Mouse (Mus musculus) MN1 (cell line): ENCODE measurements around the gene Rcc2.

Experiments
- DNase-seq: peaks from one replicate; pipeline ENCODE4 v3.0.0-alpha.2; 2016; ENCODE audit warnings: low spot score

Rcc2 gene

DNA sequence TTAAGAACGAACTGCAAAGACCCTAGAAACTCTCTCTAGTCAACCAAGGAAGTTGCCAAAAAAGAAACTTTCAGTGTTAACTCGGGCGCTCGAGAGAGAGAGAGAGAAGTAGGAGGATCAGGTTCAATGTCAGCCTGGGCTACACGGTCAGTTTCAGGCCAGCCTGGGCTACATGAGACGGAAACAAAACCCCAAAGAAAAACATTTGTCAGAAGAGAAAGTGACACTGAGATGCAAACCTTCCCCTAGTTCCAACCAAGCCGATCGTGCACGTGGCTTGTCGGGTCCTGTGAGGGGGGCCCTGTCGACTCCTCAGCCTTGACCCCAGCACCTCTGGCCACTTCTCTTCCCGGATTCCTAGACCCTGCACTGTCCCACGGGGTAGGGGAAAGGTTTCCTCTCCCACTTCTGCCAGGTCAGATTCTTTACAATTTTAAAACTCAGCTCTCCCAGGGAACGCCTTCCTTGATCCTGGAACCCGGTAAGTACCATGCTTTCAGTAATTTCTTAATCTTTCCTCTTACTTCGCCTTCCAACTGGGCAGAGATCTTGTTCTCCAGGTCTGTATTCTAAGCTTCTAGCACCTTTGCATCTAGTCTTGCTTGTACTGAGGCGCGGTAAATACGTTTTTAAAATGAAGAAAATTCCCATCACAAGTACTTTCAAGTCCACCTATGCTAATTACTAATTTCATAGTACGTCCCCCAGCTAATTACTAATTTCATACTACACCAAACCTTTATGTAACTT, at the start of gene Rcc2:
Rcc2 (plus strand) TSS at position 273 of the 750 bp plus-strand sequence.
- peak; percentile 33 for DNase-seq

DNA sequence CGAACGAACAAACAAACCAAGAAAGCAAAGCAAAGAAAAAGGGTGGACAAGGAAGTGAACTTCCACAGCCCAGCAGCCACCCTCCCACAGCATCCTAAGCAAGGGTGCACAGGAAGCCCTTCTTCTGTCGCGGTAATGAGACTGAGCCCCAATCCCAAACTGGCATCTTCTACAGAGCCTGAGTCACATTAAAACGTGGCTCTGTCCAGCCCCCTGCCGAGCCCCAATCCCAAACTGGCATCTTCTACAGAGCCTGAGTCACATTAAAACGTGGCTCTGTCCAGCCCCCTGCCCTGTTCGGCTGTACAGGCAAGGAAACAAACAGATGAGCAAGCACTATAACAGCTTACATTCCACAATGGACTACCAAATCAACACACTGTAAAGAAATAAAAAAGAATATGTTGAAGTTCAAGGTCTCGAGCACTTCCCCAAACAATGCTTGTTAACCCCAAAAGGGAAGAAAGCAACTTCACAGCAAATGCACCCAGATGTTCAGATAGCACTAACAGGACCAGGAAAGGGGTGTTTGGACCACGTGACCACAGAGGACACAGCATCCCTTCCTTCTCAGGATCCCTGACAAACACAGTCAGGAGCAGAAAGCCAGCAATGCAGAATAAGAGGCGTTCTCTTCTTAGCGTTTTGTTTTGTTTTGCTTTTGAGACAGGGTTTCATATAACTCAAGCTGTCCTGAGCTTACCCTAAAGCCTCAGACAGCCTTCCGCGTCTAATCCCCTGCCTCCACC, 46.3 kb upstream of the Rcc2 start:
- DNase-seq: no peak

DNA sequence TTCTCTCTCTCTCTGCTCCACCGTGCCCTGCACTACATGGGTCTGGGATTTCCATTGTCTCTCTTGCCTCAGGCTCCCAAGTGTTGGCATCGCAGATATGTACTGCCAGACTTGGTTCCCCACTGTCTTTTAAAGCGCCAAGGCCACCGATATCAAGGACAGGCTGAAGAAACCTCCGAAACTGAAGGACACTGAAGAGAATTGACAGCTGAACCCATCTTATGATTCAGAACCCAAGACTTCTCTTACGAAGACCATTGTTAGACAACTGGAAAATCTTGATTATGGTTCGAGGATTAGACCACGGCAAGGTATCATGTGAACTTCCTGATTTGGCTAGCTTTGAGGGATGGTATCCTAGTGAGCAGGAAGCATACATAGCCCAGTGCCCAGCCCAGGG, 45.5 kb upstream of the Rcc2 start:
- DNase-seq: no peak

GRCm38 (mm10) chr4:140656529-140656928, 43.8 kb upstream of the Rcc2 start:
- no peak for DNase-seq

DNA sequence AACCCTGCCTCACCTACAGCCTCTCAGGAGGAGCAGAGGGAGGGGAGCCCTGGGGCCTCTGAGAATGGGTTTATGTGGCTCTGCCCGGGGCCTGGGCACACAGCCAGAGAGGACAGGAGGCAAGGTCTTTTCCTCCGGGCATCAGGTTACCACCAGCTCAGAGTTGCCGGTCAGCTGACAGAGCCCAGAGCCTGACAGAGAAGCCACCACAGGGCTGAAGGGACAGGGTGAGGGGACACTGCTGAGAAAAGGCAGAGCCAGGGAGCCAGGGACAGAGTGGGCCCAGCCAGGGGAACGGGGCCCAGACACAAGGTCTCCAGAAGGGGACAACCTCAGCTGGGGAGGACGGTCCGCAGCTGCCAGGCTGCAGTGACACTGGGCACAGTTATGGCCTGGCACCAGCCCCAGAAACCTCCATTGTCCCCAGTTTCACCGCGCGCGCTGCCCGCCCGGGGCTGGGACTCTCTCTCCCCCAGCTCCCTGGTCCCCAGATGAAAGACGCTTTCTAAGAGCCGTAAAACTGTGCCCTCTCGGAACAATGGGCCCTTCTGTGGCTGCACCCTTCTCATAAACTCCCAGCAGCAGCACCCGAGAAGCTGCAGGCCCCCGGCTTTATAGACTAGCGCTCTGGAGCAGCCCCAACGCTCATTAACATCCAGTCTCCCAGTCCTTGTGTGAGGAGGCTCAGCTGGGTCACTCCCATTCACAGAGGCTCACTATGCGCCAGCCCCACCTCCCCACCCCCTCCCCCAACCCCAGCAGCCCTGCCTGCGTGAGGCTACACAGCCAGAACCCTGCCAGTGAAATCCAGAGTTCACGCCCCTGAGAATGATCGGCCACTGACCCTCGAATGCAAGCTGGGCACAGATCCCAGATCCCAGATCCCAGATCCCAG, 42.4 kb upstream of the Rcc2 start:
- DNase-seq: peak; percentile 89

GRCm38 (mm10) chr4:140661406-140662022, 38.8 kb upstream of the Rcc2 start:
- DNase-seq: no peak

DNA sequence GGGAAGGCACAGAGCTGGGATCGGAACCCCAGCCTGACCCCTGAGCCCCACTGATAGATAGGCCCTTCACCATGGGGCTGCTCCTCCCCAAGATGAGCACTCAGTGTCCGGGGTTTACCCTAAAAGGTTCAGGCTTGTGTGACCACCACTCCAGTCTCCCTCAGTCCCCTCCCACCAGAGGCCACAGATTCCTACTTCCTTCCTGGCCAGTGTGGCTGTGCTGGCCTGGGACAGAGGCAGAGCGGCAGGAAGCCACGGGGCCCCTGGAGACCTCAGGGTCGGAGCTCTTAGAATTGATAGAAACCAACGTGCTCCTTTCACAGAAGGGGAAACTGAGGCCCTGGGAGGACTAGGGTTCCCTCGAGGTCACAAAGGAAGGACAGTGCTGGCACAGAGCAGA, 37.9 kb upstream of the Rcc2 start:
- no peak for DNase-seq

DNA sequence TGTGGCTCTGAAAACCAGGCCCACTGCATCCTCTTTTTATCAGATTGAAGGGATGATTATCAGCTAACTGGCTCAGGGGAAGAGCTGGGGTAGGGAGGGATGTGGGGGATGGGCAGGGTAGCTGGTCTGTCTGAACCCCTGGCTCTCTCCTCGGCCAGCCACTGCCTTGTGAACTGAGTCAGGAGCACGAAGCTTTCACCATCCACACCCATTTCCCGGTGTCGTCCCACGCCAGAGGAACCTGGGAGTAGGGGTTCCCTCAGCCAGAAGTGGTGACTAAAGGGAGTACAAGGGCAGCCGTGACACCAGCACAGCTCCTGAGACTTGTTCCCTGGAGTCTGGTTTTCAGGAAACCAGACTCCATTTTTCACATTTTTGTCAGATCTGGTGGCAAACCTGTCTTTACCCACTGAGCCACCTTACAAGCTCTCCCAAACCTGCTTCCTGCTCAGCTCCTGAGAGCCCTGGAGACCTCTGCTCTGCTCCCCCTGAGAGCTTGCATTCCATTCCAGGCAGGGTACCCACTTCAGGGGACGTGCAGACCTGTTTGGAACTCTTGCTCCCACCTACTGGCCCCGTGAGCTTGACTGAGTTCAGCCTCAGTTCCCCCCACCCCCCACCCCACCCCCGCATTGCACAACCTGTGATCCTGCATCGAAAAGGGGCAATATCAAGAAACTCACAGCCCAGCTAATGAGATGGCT, 37.3 kb upstream of the Rcc2 start:
- DNase-seq: peak; percentile 59

- DNase-seq: no peak
These were observed 35.3 kb upstream of the Rcc2 start for GRCm38 (mm10) chr4:140665053-140665452.

GRCm38 (mm10) chr4:140665760-140666159, 34.6 kb upstream of the Rcc2 start, which contains the start of gene Arhgef10l:
Arhgef10l (minus strand) TSS chr4:140666012.
- DNase-seq: peak; percentile 93

DNA sequence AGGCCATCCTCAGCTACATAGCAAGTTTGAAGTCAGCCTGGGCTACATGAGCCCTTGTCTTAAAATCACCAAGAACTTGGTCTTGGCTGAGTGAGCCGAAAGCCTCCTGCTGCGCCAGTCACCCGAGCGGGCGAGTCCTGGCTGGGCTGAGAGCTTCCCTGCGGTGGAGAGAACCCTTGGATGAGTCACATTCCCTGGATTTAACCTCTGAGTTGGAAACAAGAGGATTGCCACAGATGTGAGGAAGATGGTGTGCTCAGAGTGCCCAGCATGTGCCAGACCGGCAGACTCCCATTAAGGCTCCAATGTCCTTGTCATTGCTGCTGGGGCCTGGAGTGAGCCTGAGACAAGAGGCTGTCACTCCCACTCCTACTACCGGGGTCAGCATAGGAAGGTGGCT, 32.5 kb upstream of the Rcc2 start:
- DNase-seq: no peak

- DNase-seq: no peak
These were observed 26.6 kb upstream of the Rcc2 start for GRCm38 (mm10) chr4:140673527-140674264.

DNA sequence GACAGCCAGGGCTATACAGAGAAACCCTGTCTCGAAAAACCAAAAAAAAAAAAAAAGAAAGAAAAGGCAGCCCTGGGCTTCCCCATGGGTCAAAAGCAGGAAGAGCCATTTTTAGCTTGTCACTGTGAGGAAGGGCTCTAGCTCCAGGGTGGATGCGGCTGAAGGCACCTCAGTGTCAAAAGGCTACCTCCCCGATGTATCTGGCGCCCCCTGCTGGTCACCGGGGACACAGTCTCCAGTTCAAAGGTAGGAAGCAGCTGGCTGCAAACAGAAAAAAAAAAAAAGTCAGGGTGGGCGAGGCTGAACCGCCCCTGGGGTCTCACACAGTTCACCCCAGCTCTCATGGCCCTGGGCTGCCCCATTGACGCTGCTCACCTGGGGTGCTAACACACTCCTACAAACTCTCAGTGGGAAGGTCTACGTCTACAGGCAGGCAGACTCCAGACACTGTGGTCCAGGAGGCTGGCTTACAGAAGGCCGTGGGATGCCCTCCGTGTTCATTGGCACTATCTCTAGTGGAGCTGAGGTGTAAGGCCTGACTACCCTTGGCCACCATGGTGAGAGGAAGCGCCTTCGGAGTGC, 25.9 kb upstream of the Rcc2 start:
- DNase-seq: peak; percentile 88

GRCm38 (mm10) chr4:140679038-140679437, 21.3 kb upstream of the Rcc2 start:
- DNase-seq: peak; percentile 80

DNA sequence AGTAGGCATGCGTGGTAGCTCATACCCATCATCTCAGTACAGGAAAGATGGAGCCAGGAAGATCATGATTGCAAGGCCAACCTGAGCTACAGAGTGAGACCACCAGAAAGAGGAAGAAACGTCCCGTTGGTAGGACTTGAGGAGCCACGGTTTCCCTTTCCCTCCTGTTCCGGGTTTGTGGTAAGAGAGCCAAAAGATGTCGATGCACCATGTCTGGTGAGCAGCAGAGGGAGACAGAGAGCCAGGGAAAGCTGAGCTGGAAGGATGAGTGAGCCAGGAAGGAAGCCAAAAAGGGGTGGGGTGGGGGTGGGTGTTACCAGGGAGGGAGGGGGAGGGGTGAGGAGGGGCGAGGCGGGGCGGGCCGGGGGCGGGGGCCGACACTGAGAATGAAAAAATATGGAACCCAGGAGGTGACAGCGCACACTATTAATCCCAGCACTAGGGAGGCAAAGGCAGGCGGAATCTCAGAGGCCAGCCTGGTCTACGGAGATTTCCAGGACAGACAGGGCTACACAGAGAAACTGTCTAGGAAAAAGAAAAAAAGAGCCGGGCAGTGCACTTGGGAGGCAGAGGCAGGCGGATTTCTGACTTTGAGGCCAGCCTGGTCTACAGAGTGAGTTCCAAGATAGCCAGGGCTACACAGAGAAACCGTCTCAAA, 20.5 kb upstream of the Rcc2 start:
- DNase-seq: peak; percentile 86

GRCm38 (mm10) chr4:140680731-140681397, 19.5 kb upstream of the Rcc2 start:
- DNase-seq: no peak

- peak; percentile 56 for DNase-seq
These were observed 16.7 kb upstream of the Rcc2 start for GRCm38 (mm10) chr4:140683608-140684007.

GRCm38 (mm10) chr4:140684141-140684871, 16.0 kb upstream of the Rcc2 start:
- DNase-seq: peak; percentile 89
